Comparison of ENCODE assay signal across 24 mouse cellular contexts in the genomic region with DNA sequence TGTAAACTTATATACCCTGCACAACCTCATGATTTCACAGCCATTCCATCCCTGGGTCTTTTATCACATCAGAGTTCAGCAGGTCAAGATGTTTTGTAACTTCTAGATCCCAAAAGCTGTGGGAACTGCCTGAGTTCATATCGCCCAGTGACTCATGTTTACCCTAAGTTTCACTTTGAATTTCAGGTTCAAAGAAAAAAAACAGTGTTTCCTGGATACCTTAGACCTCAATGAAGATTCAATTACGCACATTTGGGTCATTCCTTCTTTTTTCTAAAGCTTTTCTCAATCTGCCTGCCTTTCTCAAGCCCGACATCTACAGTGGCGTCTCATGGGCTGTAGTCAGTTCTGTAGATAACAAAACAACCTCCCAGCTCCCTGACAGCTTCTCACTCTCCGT.
DNase-seq lines count a peak whose midpoint lies in the region; ATAC-seq and TF ChIP-seq lines count a peak whose summit lies in the region.
"Had no signal": no experiment of that assay in that cellular context is flagged by ENCODE, and none has a peak within 500 bp of the region (broad histone marks: within the 10 kb centered on the region; RNA-seq: fewer than 3 reads in every experiment).

No protein-coding gene starts in this region.

- no peaks in the 10 kb centered on the region for H3K9me3 ChIP-seq in lung, postnatal 0 days (ENCODE audit: low read length)
- H3K9me3 ChIP-seq: embryonic facial prominence, embryonic 15.5 days; forebrain, embryonic 10.5 days; hindbrain, embryonic 13.5 days had no signal

- H3K27ac ChIP-seq in lung, postnatal 0 days (ENCODE audit: low read length), result no peak overlapping the region
- H3K27ac ChIP-seq: embryonic facial prominence, embryonic 15.5 days; forebrain, embryonic 10.5 days; heart, embryonic 13.5 days; hindbrain, embryonic 13.5 days; hindbrain, postnatal 0 days had no signal

- WGBS in lung, postnatal 0 days, result 51% methylated on average over 5 of the region's 5 CpGs

- ATAC-seq in lung, postnatal 0 days, result no peak
- ATAC-seq: forebrain, embryonic 14.5 days; hindbrain, postnatal 0 days; Patski had no signal

- peak; percentile 11 for DNase-seq in heart, adult 11 months
- DNase-seq in heart, postnatal 4 days, result no peak
- peak; percentile 78 for DNase-seq in CD4-positive helper T cell, adult 2 months (ENCODE audit: low read depth, low spot score)
- DNase-seq in CD8-positive naive resting alpha-beta T cell, adult 2 months (ENCODE audit: low read depth in 2 of 2, low spot score in 2 of 2), result peak; percentile 8 to 31
- DNase-seq in induced T-regulatory cell, adult 2 months (ENCODE audit: low read depth), result peak; percentile 86
- DNase-seq in adrenal gland, postnatal 10 days, result no peak
- no peak for DNase-seq in thymus, adult 18-20 months
- no peak for DNase-seq in lung, postnatal 0 days (ENCODE audit: low spot score)
- DNase-seq: adrenal gland, adult 8-10 months; cerebellum, adult 11 months; cerebellum, adult 8-10 months; cerebellum, postnatal 14 days; embryo, embryonic 11 days; gastrocnemius, postnatal 14 days; heart, postnatal 10 days; kidney, adult 11 months had no signal

- H3K4me3 ChIP-seq in lung, postnatal 0 days (ENCODE audit: low read depth, low read length), result no peak overlapping the region
- H3K4me3 ChIP-seq: embryonic facial prominence, embryonic 15.5 days; erythroblast, embryonic 14.5 days; forebrain, embryonic 10.5 days; heart, embryonic 13.5 days; hindbrain, embryonic 13.5 days had no signal

- no peak for TF ChIP-seq EP300 in lung, postnatal 0 days (IDR thresholded peaks at IDR 0.05)

- H3K4me1 ChIP-seq in lung, postnatal 0 days (ENCODE audit: insufficient read depth, low read depth, low read length), result no peaks in the 10 kb centered on the region
- H3K4me1 ChIP-seq: hindbrain, embryonic 13.5 days had no signal

- H3K4me2 ChIP-seq in lung, postnatal 0 days (replicated peaks; ENCODE audit: low read depth, low read length), result no peak overlapping the region
- H3K4me2 ChIP-seq: embryonic facial prominence, embryonic 15.5 days; heart, embryonic 13.5 days; hindbrain, embryonic 13.5 days had no signal

- no peaks in the 10 kb centered on the region for H3K27me3 ChIP-seq in lung, postnatal 0 days (replicated peaks; ENCODE audit: insufficient read depth, low read length)
- H3K27me3 ChIP-seq: embryonic facial prominence, embryonic 15.5 days; heart, embryonic 13.5 days; hindbrain, embryonic 13.5 days; Patski had no signal

- TF ChIP-seq CTCF in lung, postnatal 0 days (IDR thresholded peaks at IDR 0.05), result no peak

- no peaks in the 10 kb centered on the region for H3K36me3 ChIP-seq in lung, postnatal 0 days (ENCODE audit: insufficient read depth, low read length)
- H3K36me3 ChIP-seq: embryonic facial prominence, embryonic 15.5 days; forebrain, embryonic 10.5 days; heart, embryonic 13.5 days; hindbrain, embryonic 13.5 days had no signal

- no peak overlapping the region for H3K9ac ChIP-seq in lung, postnatal 0 days (replicated peaks; ENCODE audit: low read depth)
- H3K9ac ChIP-seq: embryonic facial prominence, embryonic 15.5 days; heart, embryonic 13.5 days; hindbrain, embryonic 13.5 days had no signal

Comparison
In these comparisons a context has a peak if more than half of its experiments do, and no peak if none do; other contexts are left out.
1. DNase-seq: peak in heart, adult 11 months (single experiment), CD4-positive helper T cell, adult 2 months (single experiment), CD8-positive naive resting alpha-beta T cell, adult 2 months (2 of 2) and induced T-regulatory cell, adult 2 months (single experiment); none in heart, postnatal 4 days (single experiment), adrenal gland, postnatal 10 days (single experiment), thymus, adult 18-20 months (0 of 2) and lung, postnatal 0 days (single experiment).